Mouse (Mus musculus): ENCODE data around the gene Mcidas. TPM values are rescaled to one million over a fixed set of nuclear protein-coding genes. Genes with fewer than 3 reads are reported as not detected.

The Mcidas gene
- polyA plus RNA-seq, 1 experiment from 2014 or later = not detected

DNA sequence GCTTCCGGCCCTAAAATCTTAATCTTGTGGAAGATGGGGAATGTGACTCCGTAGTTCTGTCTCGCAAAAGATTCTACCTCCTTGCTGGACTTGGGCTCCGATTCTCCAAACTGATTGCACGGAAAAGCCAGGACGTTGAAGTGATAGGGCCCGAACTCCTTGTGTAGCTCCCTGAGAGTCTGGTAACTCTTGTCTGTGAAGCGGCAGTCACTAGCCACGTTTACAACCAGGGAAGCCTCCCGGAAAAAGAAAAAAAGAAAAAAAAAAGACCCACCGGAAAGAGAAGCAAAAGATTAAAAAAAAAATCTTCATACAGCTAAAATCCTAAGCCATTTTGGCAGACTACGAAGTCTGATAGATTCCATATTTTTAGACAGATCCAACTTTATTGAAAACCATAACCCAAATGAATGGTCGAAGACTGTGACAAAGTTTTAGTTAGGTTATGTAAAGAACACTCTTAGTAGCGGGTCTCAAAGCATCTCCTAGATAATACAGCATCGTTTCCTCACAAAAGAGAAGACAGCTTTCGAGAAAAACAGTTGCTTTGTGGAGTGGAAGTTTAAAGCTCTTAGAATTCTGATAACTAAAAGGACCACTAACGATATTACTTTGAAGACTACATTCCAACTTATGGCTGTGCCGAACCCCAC, 51.9 kb downstream of the Mcidas start:
- 36% methylated on average over 18 of the region's 18 CpGs for WGBS
- H3K36me3 ChIP-seq (ENCODE audit: control insufficient read depth, insufficient read depth, low read length) = 0 out of 2 replicates have a peak, but pooled peaks cover 4% of the 10 kb centered on the region
- H3K4me3 ChIP-seq (ENCODE audit: low read depth, low read length) = peak overlapping the region; percentile 39
- no peak for ATAC-seq (replicated peaks; ENCODE audit: low FRiP score)
- no peaks in the 10 kb centered on the region for H3K9me3 ChIP-seq (ENCODE audit: control insufficient read depth, low read length)
- H3K27ac ChIP-seq (ENCODE audit: low read depth, low read length) = no peak overlapping the region
- no peak overlapping the region for H3K9ac ChIP-seq (ENCODE audit: low read depth, low read length)
- no peaks in the 10 kb centered on the region for H3K4me1 ChIP-seq (replicated peaks; ENCODE audit: control insufficient read depth, insufficient read depth, low read length)
- H3K4me2 ChIP-seq = peak overlapping the region; percentile 54
- H3K27me3 ChIP-seq (replicated peaks; ENCODE audit: control insufficient read depth, insufficient read depth, low read length) = no peaks in the 10 kb centered on the region
- no peak for DNase-seq (ENCODE audit: low spot score)

DNA sequence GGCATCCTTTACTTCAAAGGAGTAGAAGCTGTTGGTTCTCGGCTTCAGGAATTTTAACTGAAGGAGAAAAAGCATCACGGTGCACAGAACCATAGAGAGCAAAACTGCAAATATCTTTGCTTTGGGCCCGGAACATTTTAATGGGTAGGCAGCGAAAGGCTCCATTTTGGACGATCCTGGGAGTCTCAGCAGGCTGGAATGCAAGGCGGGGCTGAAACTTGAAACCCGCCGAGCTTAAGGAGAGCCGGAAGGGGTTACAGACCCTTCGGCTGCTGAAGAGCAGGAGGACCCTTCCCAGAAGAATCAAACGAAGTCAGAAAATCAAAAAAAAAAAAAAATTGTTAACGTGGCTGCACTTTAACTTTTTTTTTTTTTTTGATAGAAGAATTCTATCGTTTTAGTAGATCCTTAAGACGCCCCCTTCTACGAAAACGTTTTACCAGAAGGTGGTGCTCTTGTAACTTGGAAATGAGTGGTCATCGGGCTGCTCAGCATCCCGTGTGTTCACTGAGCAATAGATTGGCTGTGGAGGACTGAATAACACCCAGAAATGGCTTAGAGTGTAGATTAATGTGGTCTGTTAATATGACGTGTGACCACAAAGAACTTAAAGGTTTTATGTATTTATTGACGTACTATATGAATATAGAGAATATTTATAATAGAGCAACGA, 52.7 kb downstream of the Mcidas start, which contains the start of gene Gpx8:
Gene Gpx8, minus strand, starts transcription at position 200 of the 673 bp plus-strand sequence.
- H3K9ac ChIP-seq (ENCODE audit: low read depth, low read length) = no peak within 1 kb of the TSS
- H3K9me3 ChIP-seq (ENCODE audit: control insufficient read depth, low read length) = no peaks in the 10 kb centered on the region
- peak within 1 kb of the TSS; percentile 54 for H3K4me2 ChIP-seq
- peak within 1 kb of the TSS; percentile 39 for H3K4me3 ChIP-seq (ENCODE audit: low read depth, low read length)
- H3K27ac ChIP-seq (ENCODE audit: low read depth, low read length) = no peak within 1 kb of the TSS
- H3K36me3 ChIP-seq (ENCODE audit: control insufficient read depth, insufficient read depth, low read length) = 0 out of 2 replicates have a peak, but pooled peaks cover 4% of the 10 kb centered on the region
- no peaks in the 10 kb centered on the region for H3K4me1 ChIP-seq (replicated peaks; ENCODE audit: control insufficient read depth, insufficient read depth, low read length)
- H3K27me3 ChIP-seq (replicated peaks; ENCODE audit: control insufficient read depth, insufficient read depth, low read length) = no peaks in the 10 kb centered on the region
- peak; percentile 45 for DNase-seq (ENCODE audit: low spot score)
- no peak for ATAC-seq (replicated peaks; ENCODE audit: low FRiP score)
- WGBS = 7% methylated on average over 21 of the region's 21 CpGs

DNA sequence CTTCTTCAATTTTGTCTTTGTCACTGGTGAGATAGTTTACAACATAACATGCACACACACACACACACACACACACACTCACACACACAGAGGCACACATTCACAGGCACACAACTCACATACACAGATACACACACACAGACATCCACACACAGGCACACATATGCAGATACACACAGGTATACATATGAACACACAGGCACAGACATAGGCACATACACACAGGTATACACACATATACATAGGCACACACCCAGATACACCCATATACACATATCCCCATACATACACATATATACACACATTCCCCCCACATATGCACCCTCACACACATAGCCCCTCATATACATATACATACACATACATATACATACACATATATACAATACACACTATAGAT, 53.4 kb downstream of the Mcidas start:
- ATAC-seq (replicated peaks; ENCODE audit: low FRiP score) = no peak
- no peak for DNase-seq (ENCODE audit: low spot score)

DNA sequence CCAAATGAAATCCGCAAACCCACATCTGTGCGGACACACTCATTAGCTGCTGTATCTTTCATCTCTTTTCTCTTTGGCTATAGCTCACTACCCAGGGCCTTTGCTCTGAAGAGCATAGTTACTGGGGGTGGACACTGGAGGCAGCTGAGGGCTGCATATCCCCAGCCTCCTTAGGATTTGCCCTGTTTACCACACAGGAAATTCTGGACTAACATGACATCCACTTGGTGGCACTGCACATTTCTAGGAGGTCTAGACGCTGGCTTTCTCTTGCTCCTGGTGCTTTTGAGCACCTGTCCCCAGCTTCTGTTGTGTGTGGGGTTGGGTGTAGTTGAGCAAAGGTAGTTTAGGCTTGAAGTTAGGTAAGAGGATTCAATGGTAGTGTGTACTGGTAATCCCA, 54.0 kb downstream of the Mcidas start:
- H3K4me3 ChIP-seq (ENCODE audit: low read depth, low read length) = no peak overlapping the region
- WGBS = 71% methylated on average over 3 of the region's 3 CpGs
- no peak overlapping the region for H3K9ac ChIP-seq (ENCODE audit: low read depth, low read length)

More for the DNA sequence above, 53.4 kb downstream of the Mcidas start:
- no peaks in the 10 kb centered on the region for H3K27me3 ChIP-seq (replicated peaks; ENCODE audit: control insufficient read depth, insufficient read depth, low read length)
- H3K36me3 ChIP-seq (ENCODE audit: control insufficient read depth, insufficient read depth, low read length) = 0 out of 2 replicates have a peak, but pooled peaks cover 4% of the 10 kb centered on the region
- no peaks in the 10 kb centered on the region for H3K4me1 ChIP-seq (replicated peaks; ENCODE audit: control insufficient read depth, insufficient read depth, low read length)
- no peak overlapping the region for H3K27ac ChIP-seq (ENCODE audit: low read depth, low read length)
- H3K9ac ChIP-seq (ENCODE audit: low read depth, low read length) = no peak overlapping the region
- no peaks in the 10 kb centered on the region for H3K9me3 ChIP-seq (ENCODE audit: control insufficient read depth, low read length)
- H3K4me2 ChIP-seq = no peak overlapping the region
- no peak overlapping the region for H3K4me3 ChIP-seq (ENCODE audit: low read depth, low read length)

More for the DNA sequence above, 54.0 kb downstream of the Mcidas start:
- ATAC-seq (replicated peaks; ENCODE audit: low FRiP score) = no peak
- 0 out of 2 replicates have a peak, but pooled peaks cover 4% of the 10 kb centered on the region for H3K36me3 ChIP-seq (ENCODE audit: control insufficient read depth, insufficient read depth, low read length)
- DNase-seq (ENCODE audit: low spot score) = no peak
- H3K4me2 ChIP-seq = no peak overlapping the region
- no peaks in the 10 kb centered on the region for H3K27me3 ChIP-seq (replicated peaks; ENCODE audit: control insufficient read depth, insufficient read depth, low read length)
- no peak overlapping the region for H3K27ac ChIP-seq (ENCODE audit: low read depth, low read length)
- no peaks in the 10 kb centered on the region for H3K9me3 ChIP-seq (ENCODE audit: control insufficient read depth, low read length)
- no peaks in the 10 kb centered on the region for H3K4me1 ChIP-seq (replicated peaks; ENCODE audit: control insufficient read depth, insufficient read depth, low read length)

MicroRNAs encoded within 50 kb of the gene (microRNA counts, 519-probe panel; counts per million panel counts)
- not detected for microRNA mmu-miR-449a
- microRNA mmu-miR-449b = not detected
- not detected for microRNA mmu-miR-449c

Small RNA genes within 50 kb of the gene (microRNA-seq; reads per million reads assigned to microRNA genes)
- 57.0 reads per million, percentile 43 among the genes with 10 or more reads in this experiment for gene Mir449a (ENCODE audit: borderline number of aligned reads)
- not detected for gene Mir449b (ENCODE audit: borderline number of aligned reads)
- gene Mir449c (ENCODE audit: borderline number of aligned reads) = not detected

Other genes starting within 250 kb of the Mcidas start
- gene Plpp1, start 193.1 kb upstream of the Mcidas start, polyA plus RNA-seq (2014; fragmentation: Nextera tagmentation; extraction: Ambion mirVana) = 27.4 and 29.1 TPM in 2 replicates
- gene Mtrex, start 66.4 kb upstream of the Mcidas start, polyA plus RNA-seq (2014; fragmentation: Nextera tagmentation; extraction: Ambion mirVana) = 90.9 and 101 TPM in 2 replicates
- gene Dhx29, start 66.4 kb upstream of the Mcidas start, polyA plus RNA-seq (2014; fragmentation: Nextera tagmentation; extraction: Ambion mirVana) = 19.4 and 23.1 TPM in 2 replicates
- 0.08 TPM in 1 of 2 replicates, not detected in the other for gene Ccno, start 6.0 kb upstream of the Mcidas start, polyA plus RNA-seq (2014; fragmentation: Nextera tagmentation; extraction: Ambion mirVana)
- not detected in 2 replicates for gene Cdc20b, start 41.3 kb downstream of the Mcidas start, polyA plus RNA-seq (2014; fragmentation: Nextera tagmentation; extraction: Ambion mirVana)
- 43.0 and 43.4 TPM in 2 replicates for gene Gpx8, start 52.6 kb downstream of the Mcidas start, polyA plus RNA-seq (2014; fragmentation: Nextera tagmentation; extraction: Ambion mirVana)
- gene Gzma, start 107.1 kb downstream of the Mcidas start, polyA plus RNA-seq (2014; fragmentation: Nextera tagmentation; extraction: Ambion mirVana) = not detected in 2 replicates
- 3.3 and 3.7 TPM in 2 replicates for gene Esm1, start 215.8 kb downstream of the Mcidas start, polyA plus RNA-seq (2014; fragmentation: Nextera tagmentation; extraction: Ambion mirVana)
- gene Gzmk, start 232.1 kb downstream of the Mcidas start, polyA plus RNA-seq (2014; fragmentation: Nextera tagmentation; extraction: Ambion mirVana) = not detected in 2 replicates

Measured in liver, embryonic 11.5 days (tissue).